Mouse (Mus musculus) hindbrain, postnatal 0 days (tissue): ENCODE data around the gene Paqr5. TPM values are rescaled to one million over a fixed set of nuclear protein-coding genes. Genes with fewer than 3 reads are reported as not detected.

Source experiments
- ATAC-seq: fragments of 200-750 bp; cut with Nextera tagmentation; 2 replicates; pipeline ENCODE4 v1.8.0; 2017; ENCODE audit warnings: mild to moderate bottlenecking, moderate TSS enrichment, moderate library complexity
- DNase-seq: peaks from one replicate; pipeline ENCODE4 v3.0.0-alpha.2; 2015; ENCODE audit warnings: low spot score
- H3K27ac ChIP-seq: fragments of 300-500 bp; sonication (generic); 2 replicates; pipeline ENCODE4 v1.5.1; 2014; ENCODE audit warnings: mild to moderate bottlenecking
- H3K27me3 ChIP-seq: fragments of 300-500 bp; sonication (generic); 2 replicates; pipeline ENCODE4 v1.6.1; 2014; ENCODE audit warnings: low read length, mixed read lengths; ENCODE audit not compliant: insufficient read depth
- H3K36me3 ChIP-seq: fragments of 300-500 bp; sonication (generic); 2 replicates; pipeline ENCODE4 v1.6.1; 2014; ENCODE audit warnings: low read length, mixed read lengths; ENCODE audit not compliant: insufficient read depth
- H3K4me1 ChIP-seq: fragments of 300-500 bp; sonication (generic); 2 replicates; pipeline ENCODE4 v1.6.1; 2014; ENCODE audit warnings: antibody characterized with exemption, low read length, mixed read lengths; ENCODE audit not compliant: insufficient read depth
- H3K4me2 ChIP-seq: fragments of 300-500 bp; sonication (generic); 2 replicates; pipeline ENCODE4 v1.6.1; 2014; ENCODE audit warnings: low read depth, mild to moderate bottlenecking, low read length, moderate library complexity, mixed read lengths
- H3K4me3 ChIP-seq: fragments of 300-500 bp; sonication (generic); 2 replicates; pipeline ENCODE4 v1.5.1; 2014; ENCODE audit warnings: low read length
- H3K9ac ChIP-seq: fragments of 300-500 bp; sonication (generic); replicated peaks from 2 replicates; pipeline ENCODE4 v1.6.1; 2014; ENCODE audit warnings: mild to moderate bottlenecking, low read length, moderate library complexity, mixed read lengths
- H3K9me3 ChIP-seq: fragments of 300-500 bp; sonication (generic); 2 replicates; pipeline ENCODE4 v1.6.1; 2016; ENCODE audit warnings: low read length, mixed read lengths
- CTCF ChIP-seq: IDR thresholded peaks from 2 replicates; pipeline ENCODE4 v1.5.1; 2016; ENCODE audit warnings: antibody characterized with exemption, control low read depth, low read depth
- WGBS: fragments of 180-500 bp; shearing (Covaris S2); extraction: QIAGEN DNeasy Blood & Tissue Kit; methylation state at CpG from one replicate; pipeline ENCODE4 v1.1.7; 2014; 5-methylcytosine and 5-hydroxymethylcytosine counted together
- polyA plus RNA-seq: library from polyadenylated mRNA; unstranded; fragments of >200 nt; fragmentation: Nextera tagmentation; extraction: Ambion mirVana; gene quantifications from 2 replicates; pipeline ENCODE4 v1.2.1, GENCODE M21; 2015
- total RNA-seq: library from RNA; depleted of rRNA; stranded (reverse); fragments of >200 nt; gene quantifications from 2 replicates; pipeline ENCODE4 v1.2.3, GENCODE M21; 2014; rRNA removed

Gene Paqr5
- 0.16 and 1.0 TPM in 2 replicates for total RNA-seq
- polyA plus RNA-seq, result 0.80 and 1.0 TPM in 2 replicates

DNA sequence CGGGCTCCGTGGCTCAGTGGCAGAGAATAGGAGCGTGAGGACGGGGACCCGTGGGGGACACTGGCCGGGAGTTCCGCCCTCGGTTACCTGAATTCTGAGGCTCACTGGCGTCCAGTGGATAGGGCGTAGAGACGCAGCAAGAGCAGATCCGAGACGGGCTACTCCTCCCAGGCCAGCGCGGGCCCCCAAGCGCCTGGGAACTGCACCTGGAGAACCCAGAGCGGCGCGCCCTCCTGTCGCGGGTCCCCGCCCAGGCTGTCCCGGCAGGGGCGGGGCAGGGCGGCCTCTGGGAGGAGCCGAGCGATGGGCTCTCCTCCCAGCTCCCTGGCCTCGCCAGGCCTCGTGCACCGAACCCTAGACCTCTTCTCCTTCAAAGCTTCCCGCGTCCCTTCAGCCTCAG, at the start of gene Paqr5:
Paqr5 (minus strand) TSS at position 257 of the 400 bp plus-strand sequence.
- ATAC-seq (no peak), DNase-seq (no peak)
- H3K27ac ChIP-seq, result no peak within 1 kb of the TSS
- peak within 1 kb of the TSS; percentile 62 for H3K4me2 ChIP-seq
- peaks cover 3% of the 10 kb centered on the region; the same call in 1 of the 2 replicates for H3K27me3 ChIP-seq
- 0 out of 2 replicates have a peak, but pooled peaks cover 5% of the 10 kb centered on the region for H3K4me1 ChIP-seq
- H3K9me3 ChIP-seq, result no peaks in the 10 kb centered on the region
- 0 out of 2 replicates have a peak within 1 kb of the TSS, but pooled peaks have one; percentile 29 for H3K9ac ChIP-seq
- WGBS, result 1% methylated on average over 31 of the region's 32 CpGs
- H3K36me3 ChIP-seq, result no peaks in the 10 kb centered on the region
- no peak for TF ChIP-seq CTCF
- peak within 1 kb of the TSS; percentile 29 for H3K4me3 ChIP-seq

DNA sequence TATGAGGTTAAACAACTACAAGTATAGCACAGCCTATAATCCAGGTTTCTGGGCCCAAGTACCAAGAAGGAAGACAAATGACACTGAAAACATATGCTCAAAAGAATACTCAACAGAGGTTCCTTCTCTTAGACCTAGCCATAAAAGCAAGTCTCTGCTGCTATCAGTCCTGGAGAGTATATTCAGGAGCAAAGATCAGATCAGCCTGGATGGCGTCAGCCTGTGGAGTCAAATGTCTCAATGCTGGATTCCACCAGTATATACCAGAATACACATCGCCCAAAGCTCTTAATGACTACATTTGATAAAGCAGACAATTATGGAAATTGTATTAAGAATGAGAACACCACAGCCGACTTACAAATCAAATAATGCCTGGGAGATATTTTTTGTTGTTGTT, 35.6 kb upstream of the Paqr5 start:
- Histone ChIP-seq H3K4me3 (no peak overlapping the region), H3K4me2 (no peak overlapping the region), H3K4me1 (no peaks in the 10 kb centered on the region), H3K27ac (no peak overlapping the region), H3K9ac (no peak overlapping the region), H3K9me3 (no peaks in the 10 kb centered on the region), H3K36me3 (peaks cover 5% of the 10 kb centered on the region; the same call in 1 of the 2 replicates), H3K27me3 (no peaks in the 10 kb centered on the region)
- TF ChIP-seq CTCF, result no peak
- no peak for ATAC-seq
- WGBS, result 90% methylated on average over 3 of the region's 3 CpGs
- DNase-seq, result no peak

DNA sequence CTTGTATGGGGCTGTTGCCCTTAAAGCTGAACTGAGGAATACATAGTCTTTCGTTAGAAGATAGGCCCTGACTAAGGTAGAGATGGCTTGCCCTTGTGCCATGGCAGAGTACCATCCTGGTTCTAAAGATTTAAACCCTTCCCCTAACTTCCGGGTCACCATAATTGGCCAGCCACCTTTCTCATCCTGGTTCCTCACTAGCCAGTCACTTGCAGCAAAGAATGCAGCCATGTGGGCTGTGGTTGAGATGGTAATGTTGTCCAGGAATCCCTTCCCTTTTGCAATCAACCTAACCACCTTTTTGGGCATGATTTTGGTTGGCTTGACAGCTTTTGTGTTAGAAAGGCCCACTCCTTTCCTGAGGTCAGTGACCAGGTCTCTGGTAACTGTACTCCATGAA, 33.8 kb upstream of the Paqr5 start:
- Histone ChIP-seq H3K4me2 (no peak overlapping the region), H3K9me3 (no peaks in the 10 kb centered on the region), H3K4me3 (no peak overlapping the region), H3K36me3 (peaks cover 5% of the 10 kb centered on the region; the same call in 1 of the 2 replicates), H3K4me1 (no peaks in the 10 kb centered on the region), H3K27me3 (no peaks in the 10 kb centered on the region), H3K27ac (no peak overlapping the region), H3K9ac (no peak overlapping the region)
- no peak for TF ChIP-seq CTCF
- DNase-seq, result no peak
- no peak for ATAC-seq
- WGBS, result 89% methylated on average over 2 of the region's 2 CpGs

DNA sequence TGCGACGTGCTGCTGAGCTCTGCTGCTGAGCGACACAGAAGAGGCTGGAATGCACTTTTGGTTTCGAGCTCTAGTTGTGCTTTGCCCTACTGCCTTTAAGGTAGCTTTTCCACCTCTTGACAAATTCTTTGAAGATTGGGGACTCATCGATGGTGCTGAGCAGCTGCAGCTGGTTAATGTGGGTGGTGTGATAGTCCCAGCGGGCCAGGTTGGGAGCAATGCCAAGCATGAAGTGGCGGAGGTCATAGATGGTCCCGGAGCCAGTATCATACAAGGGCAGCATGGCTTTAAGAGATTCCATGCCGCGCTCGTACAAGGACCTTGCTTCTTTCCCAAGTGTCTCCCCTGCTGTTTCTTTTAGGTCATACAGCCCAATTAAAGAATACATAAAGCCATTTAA, 33.3 kb upstream of the Paqr5 start:
- ATAC-seq, result no peak
- Histone ChIP-seq H3K4me1 (no peaks in the 10 kb centered on the region), H3K27ac (no peak overlapping the region), H3K36me3 (peaks cover 5% of the 10 kb centered on the region; the same call in 1 of the 2 replicates), H3K4me2 (no peak overlapping the region), H3K9ac (no peak overlapping the region), H3K4me3 (no peak overlapping the region), H3K9me3 (no peaks in the 10 kb centered on the region), H3K27me3 (no peaks in the 10 kb centered on the region)
- 79% methylated on average over 11 of the region's 11 CpGs for WGBS
- no peak for DNase-seq
- no peak for TF ChIP-seq CTCF

DNA sequence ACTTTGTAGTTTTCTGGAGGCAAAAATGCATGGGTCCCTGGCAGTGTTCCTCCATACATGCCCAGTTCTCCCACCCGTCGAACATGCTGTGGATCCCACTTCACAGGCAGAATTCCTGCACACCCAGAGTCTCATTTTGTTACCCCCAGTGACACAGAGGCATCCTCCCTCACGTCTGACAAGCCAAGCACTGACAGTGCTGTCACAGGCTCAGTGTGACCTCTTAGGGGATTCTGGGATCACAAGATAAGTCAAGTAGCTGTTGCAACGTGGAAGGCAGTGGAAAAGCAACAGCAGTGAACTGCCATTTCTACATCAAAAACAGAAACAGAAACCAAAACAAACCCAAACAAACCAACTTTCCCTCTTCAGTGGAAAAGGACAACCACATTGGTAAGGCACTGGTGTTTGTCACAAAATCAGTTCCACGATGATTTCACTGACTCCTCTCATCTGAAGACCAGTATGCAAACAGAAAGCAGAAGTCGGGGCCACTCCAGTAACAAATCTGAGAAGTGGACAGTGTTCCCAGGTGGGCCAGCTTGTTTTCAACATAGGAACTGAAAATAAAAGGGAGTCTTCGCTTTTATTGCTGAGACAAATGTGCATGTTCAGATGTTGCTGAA, 31.3 kb upstream of the Paqr5 start:
- no peak overlapping the region for H3K27ac ChIP-seq
- H3K9ac ChIP-seq, result no peak overlapping the region
- H3K36me3 ChIP-seq, result peaks cover 5% of the 10 kb centered on the region; the same call in 1 of the 2 replicates
- H3K27me3 ChIP-seq, result no peaks in the 10 kb centered on the region
- H3K9me3 ChIP-seq, result no peaks in the 10 kb centered on the region
- H3K4me3 ChIP-seq, result no peak overlapping the region
- no peak for DNase-seq
- no peak for ATAC-seq
- TF ChIP-seq CTCF, result no peak
- H3K4me2 ChIP-seq, result no peak overlapping the region
- H3K4me1 ChIP-seq, result no peaks in the 10 kb centered on the region
- 69% methylated on average over 7 of the region's 7 CpGs for WGBS

DNA sequence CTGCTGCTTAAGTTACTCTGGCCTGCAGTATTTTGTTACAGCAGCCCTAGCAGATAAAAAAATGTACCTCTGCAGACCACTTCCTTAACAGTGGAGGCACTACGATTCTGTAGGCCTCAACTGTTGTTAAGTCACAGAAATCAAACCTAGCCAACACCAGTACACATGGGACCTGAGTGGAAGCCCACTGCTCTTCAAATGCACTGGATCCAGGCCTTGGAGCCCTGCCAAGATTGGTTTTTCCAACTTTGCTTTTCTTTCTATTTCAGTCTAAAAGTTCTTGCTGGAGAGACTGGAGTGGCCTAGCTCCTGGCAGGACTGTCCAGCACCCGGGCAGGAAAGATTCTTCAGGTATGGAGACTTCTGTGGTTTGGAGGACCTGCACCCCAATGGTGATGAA, 29.6 kb upstream of the Paqr5 start:
- no peaks in the 10 kb centered on the region for H3K4me1 ChIP-seq
- DNase-seq (no peak), ATAC-seq (no peak)
- H3K4me2 ChIP-seq, result no peak overlapping the region
- WGBS, result 90% methylated on average over 2 of the region's 2 CpGs
- no peak overlapping the region for H3K27ac ChIP-seq
- no peak overlapping the region for H3K4me3 ChIP-seq
- H3K27me3 ChIP-seq, result no peaks in the 10 kb centered on the region
- peaks cover 5% of the 10 kb centered on the region; the same call in 1 of the 2 replicates for H3K36me3 ChIP-seq
- H3K9ac ChIP-seq, result no peak overlapping the region
- no peaks in the 10 kb centered on the region for H3K9me3 ChIP-seq
- TF ChIP-seq CTCF, result no peak

DNA sequence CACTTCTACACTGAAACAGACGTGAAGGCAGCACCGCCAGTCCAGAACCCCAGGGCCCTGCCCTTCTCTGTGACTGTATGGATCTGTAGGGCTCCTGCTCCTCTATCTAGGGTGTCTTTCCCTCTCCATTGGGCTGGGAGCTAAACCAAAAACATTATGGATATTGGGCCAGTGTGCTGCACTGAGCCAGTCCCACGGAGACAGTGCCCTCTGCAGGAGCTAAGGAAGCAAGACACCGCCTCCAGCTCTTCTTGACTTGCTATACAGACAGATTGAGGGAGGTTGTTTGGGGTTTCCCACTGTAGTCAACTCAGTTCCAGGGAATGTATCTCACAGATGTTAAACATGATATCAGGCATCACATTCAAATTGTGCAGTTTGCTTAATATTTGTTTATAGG, 24.1 kb upstream of the Paqr5 start:
- no peak overlapping the region for H3K9ac ChIP-seq
- H3K4me2 ChIP-seq, result no peak overlapping the region
- 52% methylated on average over 4 of the region's 4 CpGs for WGBS
- H3K4me1 ChIP-seq, result no peaks in the 10 kb centered on the region
- peak; percentile 73 for TF ChIP-seq CTCF
- 0 out of 2 replicates have a peak overlapping the region, but pooled peaks have one; percentile 7 for H3K27ac ChIP-seq
- H3K27me3 ChIP-seq, result no peaks in the 10 kb centered on the region
- H3K36me3 ChIP-seq, result no peaks in the 10 kb centered on the region
- no peaks in the 10 kb centered on the region for H3K9me3 ChIP-seq
- no peak overlapping the region for H3K4me3 ChIP-seq
- ATAC-seq (no peak), DNase-seq (peak; percentile 66)
